Mouse (Mus musculus) neural tube, embryonic 15.5 days (tissue): Measurements from ENCODE around the gene Nfasc. TPM values are rescaled to one million over a fixed set of nuclear protein-coding genes. Genes with fewer than 3 reads are reported as not detected.

Experiments used
- ATAC-seq: fragments of 200-750 bp; cut with Nextera tagmentation; 2 replicates; pipeline ENCODE4 v1.8.0; 2017; ENCODE audit warnings: mild to moderate bottlenecking, moderate TSS enrichment, moderate library complexity; ENCODE audit not compliant: low FRiP score
- H3K27ac ChIP-seq: fragments of 300-500 bp; sonication (generic); replicated peaks from 2 replicates; pipeline ENCODE4 v1.5.1; 2015; ENCODE audit warnings: mild to moderate bottlenecking, inconsistent platforms
- H3K27me3 ChIP-seq: fragments of 300-500 bp; sonication (generic); replicated peaks from 2 replicates; pipeline ENCODE4 v1.6.1; 2015; ENCODE audit warnings: inconsistent platforms
- H3K36me3 ChIP-seq: fragments of 300-500 bp; sonication (generic); 2 replicates; pipeline ENCODE4 v1.6.1; 2015; ENCODE audit warnings: inconsistent platforms
- H3K4me1 ChIP-seq: fragments of 300-500 bp; sonication (generic); 2 replicates; pipeline ENCODE4 v1.6.1; 2015; ENCODE audit warnings: inconsistent platforms
- H3K4me2 ChIP-seq: fragments of 300-500 bp; sonication (generic); 2 replicates; pipeline ENCODE4 v1.6.1; 2015; ENCODE audit warnings: inconsistent platforms, mild to moderate bottlenecking, moderate library complexity
- H3K4me3 ChIP-seq: fragments of 300-500 bp; sonication (generic); replicated peaks from 2 replicates; pipeline ENCODE4 v1.5.1; 2015; ENCODE audit warnings: mild to moderate bottlenecking, inconsistent platforms
- H3K9ac ChIP-seq: fragments of 300-500 bp; sonication (generic); replicated peaks from 2 replicates; pipeline ENCODE4 v1.6.1; 2015; ENCODE audit warnings: mild to moderate bottlenecking, inconsistent platforms
- H3K9me3 ChIP-seq: fragments of 300-500 bp; sonication (generic); replicated peaks from 2 replicates; pipeline ENCODE4 v1.6.1; 2016; ENCODE audit warnings: inconsistent platforms
- WGBS: fragments of 180-500 bp; shearing (Covaris S2); methylation state at CpG from one replicate; pipeline ENCODE4 v1.1.7; 2015; ENCODE audit warnings: mixed read lengths; 5-methylcytosine and 5-hydroxymethylcytosine counted together
- polyA plus RNA-seq: library from polyadenylated mRNA; unstranded; fragments of >200 nt; fragmentation: Nextera tagmentation; extraction: Ambion mirVana; gene quantifications from 2 replicates; pipeline ENCODE4 v1.2.1, GENCODE M21; 2015

Nfasc gene
- polyA plus RNA-seq, 1 experiment from 2014 or later, result 37.6 TPM

DNA sequence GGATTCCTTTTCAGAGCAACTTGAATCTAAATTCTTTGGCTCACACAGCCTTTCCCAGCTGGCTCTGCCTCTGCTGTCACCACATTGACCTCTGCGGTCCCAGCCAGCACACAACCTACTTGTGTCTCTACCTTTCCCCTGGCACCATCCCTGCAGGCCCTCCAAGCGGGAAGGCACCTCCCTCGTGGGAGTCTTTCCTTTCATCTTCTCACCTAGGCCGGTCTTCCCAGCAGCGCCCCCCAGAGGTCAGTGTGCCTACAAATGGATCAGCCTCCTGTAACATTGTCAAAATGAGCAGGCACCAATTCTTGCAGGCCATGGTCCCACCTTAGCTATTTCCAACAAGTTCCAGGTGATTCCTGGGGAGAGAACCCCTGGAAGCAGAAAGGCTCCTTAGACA lies 63.5 kb downstream of the Nfasc start:
- no peak for ATAC-seq
- Histone ChIP-seq H3K9ac (no peak overlapping the region), H3K4me3 (no peak overlapping the region), H3K9me3 (no peaks in the 10 kb centered on the region), H3K36me3 (no peaks in the 10 kb centered on the region), H3K27me3 (no peaks in the 10 kb centered on the region), H3K4me1 (0 out of 2 replicates have a peak, but pooled peaks cover 3% of the 10 kb centered on the region), H3K4me2 (no peak overlapping the region), H3K27ac (no peak overlapping the region)
- WGBS, result 45% methylated on average over 5 of the region's 5 CpGs

DNA sequence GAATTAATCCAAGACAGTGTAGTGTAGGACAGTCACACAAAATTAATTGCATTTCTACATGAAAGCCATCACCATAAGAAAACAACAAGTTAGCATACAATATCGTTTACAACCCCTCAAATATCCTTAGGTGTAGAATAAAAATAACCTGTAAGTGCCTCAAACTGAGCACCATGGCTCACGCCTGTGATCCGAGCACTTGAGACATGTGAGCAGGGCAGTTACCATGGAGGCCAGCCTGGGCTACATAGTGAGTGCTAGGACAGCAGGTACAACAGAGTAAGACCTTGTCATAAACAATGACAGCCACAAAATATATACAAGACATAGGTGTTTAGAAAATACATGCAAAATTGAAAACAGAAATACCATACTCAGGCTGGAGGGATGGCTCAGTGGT lies 68.9 kb downstream of the Nfasc start:
- Histone ChIP-seq H3K9ac (no peak overlapping the region), H3K4me2 (no peak overlapping the region), H3K36me3 (no peaks in the 10 kb centered on the region), H3K4me1 (no peaks in the 10 kb centered on the region), H3K4me3 (no peak overlapping the region), H3K27me3 (no peaks in the 10 kb centered on the region), H3K27ac (no peak overlapping the region), H3K9me3 (no peaks in the 10 kb centered on the region)
- no peak for ATAC-seq
- 82% methylated on average over 3 of the region's 3 CpGs for WGBS

DNA sequence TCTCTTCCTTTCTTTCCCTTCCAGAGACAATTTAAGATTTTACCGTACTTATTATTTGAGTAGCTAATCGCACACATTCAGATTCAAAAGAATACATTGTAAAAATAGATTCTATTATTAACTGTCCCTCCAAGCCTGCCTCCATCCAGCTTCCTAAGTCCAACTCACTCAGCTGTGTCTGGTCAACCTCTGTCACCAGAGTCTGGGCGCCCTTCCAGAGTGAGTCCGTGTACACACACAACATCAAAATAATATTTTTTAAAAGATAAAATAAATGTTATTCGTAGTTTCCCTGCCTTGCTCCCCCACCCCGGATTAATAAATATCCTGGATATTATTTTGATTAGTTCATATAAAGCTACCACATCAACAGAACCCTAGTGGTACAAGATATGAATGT lies 72.4 kb downstream of the Nfasc start:
- no peaks in the 10 kb centered on the region for H3K36me3 ChIP-seq
- H3K4me2 ChIP-seq, result no peak overlapping the region
- no peak overlapping the region for H3K4me3 ChIP-seq
- H3K9me3 ChIP-seq, result no peaks in the 10 kb centered on the region
- H3K4me1 ChIP-seq, result peaks cover 7% of the 10 kb centered on the region
- H3K27me3 ChIP-seq, result no peaks in the 10 kb centered on the region
- no peak for ATAC-seq
- 92% methylated on average over 6 of the region's 6 CpGs for WGBS
- no peak overlapping the region for H3K9ac ChIP-seq
- no peak overlapping the region for H3K27ac ChIP-seq

DNA sequence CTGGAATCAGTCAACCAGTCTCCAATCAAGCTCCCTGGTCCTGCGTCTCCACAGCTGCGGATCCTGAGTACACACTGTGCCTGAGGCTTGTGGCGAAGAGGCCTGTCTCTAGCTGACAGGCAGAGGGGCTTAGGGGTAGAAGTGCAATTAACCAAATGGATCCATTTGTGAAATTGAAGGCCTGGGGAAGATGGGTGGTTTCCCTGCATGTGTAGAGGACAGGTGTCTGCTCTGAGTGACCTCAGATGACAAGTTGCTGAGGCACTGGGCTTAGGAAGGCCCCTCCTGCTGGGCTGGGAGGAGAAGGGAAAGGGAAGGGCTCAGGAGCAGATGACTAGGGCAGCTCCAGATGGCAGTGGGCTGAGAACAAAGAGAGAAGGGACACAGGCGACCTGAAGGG lies 81.2 kb downstream of the Nfasc start:
- WGBS, result 20% methylated on average over 4 of the region's 4 CpGs
- no peak overlapping the region for H3K4me2 ChIP-seq
- ATAC-seq, result no peak
- H3K9ac ChIP-seq, result 0 out of 2 replicates have a peak overlapping the region, but pooled peaks have one; percentile 6
- no peaks in the 10 kb centered on the region for H3K27me3 ChIP-seq
- peak overlapping the region; percentile 70 for H3K27ac ChIP-seq
- H3K9me3 ChIP-seq, result no peaks in the 10 kb centered on the region
- peaks cover 28% of the 10 kb centered on the region for H3K4me1 ChIP-seq
- H3K4me3 ChIP-seq, result no peak overlapping the region
- no peaks in the 10 kb centered on the region for H3K36me3 ChIP-seq

DNA sequence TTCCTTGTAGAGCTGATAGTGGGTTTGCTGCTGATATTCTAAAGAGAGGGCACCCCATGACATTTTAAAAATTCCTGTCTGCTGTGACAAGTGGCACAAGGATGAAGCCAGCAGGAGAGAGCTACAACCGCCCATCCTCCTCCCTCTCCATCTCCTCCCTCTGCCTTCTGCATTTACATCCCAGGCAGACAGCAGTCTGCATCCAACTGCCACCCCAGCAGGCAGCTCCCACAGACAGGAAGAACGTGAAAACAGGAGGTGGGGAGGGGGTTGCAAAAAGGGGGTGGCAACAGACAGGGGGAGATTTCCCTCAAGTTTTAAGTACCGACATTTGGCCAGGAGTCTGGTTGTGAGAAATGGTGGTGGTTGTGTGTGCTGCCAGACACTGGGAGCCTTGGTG lies 82.0 kb downstream of the Nfasc start:
- Histone ChIP-seq H3K27me3 (no peaks in the 10 kb centered on the region), H3K4me1 (peaks cover 32% of the 10 kb centered on the region), H3K27ac (peak overlapping the region; percentile 70; the same call in 1 of the 2 replicates), H3K4me3 (no peak overlapping the region), H3K4me2 (no peak overlapping the region), H3K36me3 (no peaks in the 10 kb centered on the region), H3K9me3 (no peaks in the 10 kb centered on the region), H3K9ac (no peak overlapping the region)
- WGBS, result 17% methylated on average over 3 of the region's 3 CpGs
- peak; percentile 55; the same call in 1 of the 2 replicates for ATAC-seq

DNA sequence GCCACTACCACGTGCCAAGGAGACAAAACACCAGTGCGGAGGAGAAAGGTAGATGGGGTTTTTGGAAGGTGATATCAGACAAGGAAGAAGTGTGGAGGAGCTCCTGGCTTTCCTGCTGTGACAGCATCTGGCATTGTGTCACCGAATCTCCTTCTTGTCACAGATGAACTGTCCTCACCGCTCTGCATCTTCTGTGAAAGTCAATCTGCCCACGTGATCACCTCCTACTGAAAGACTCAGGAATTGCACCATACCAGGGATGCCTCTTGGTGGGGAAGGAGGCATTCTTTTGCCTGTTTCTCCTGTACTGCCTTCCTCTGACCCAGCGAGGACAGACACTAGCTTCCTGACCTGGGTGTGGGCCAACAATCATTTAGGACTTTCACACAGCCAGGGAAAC lies 86.0 kb downstream of the Nfasc start:
- H3K27ac ChIP-seq, result peak overlapping the region; percentile 54
- H3K36me3 ChIP-seq, result no peaks in the 10 kb centered on the region
- no peak overlapping the region for H3K9ac ChIP-seq
- H3K27me3 ChIP-seq, result no peaks in the 10 kb centered on the region
- no peak overlapping the region for H3K4me2 ChIP-seq
- WGBS, result 62% methylated on average over 6 of the region's 6 CpGs
- peaks cover 49% of the 10 kb centered on the region for H3K4me1 ChIP-seq
- no peak for ATAC-seq
- H3K4me3 ChIP-seq, result no peak overlapping the region
- no peaks in the 10 kb centered on the region for H3K9me3 ChIP-seq

DNA sequence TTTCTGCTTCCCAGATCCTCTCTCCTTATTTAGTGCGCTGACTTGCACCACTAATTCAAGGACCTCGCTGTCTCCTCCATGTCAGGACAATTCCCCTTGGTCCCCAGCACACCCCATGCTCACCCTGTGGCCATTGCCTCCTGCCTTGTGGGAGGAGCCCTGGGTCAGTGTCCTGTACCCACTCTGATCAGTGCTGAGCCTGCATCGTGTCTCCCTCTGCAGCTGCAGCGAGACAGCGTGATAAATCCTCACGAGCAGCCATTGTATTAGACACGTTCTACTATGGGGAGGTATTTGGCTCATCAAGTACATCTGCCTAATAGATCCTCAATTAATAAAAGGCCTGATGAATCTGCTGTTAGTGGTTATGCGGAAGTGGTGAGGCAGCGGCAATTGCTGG lies 86.8 kb downstream of the Nfasc start:
- no peak overlapping the region for H3K4me3 ChIP-seq
- no peaks in the 10 kb centered on the region for H3K9me3 ChIP-seq
- no peaks in the 10 kb centered on the region for H3K36me3 ChIP-seq
- peak overlapping the region; percentile 54 for H3K27ac ChIP-seq
- 24% methylated on average over 9 of the region's 9 CpGs for WGBS
- no peak overlapping the region; the same call in 1 of the 2 replicates for H3K4me2 ChIP-seq
- H3K4me1 ChIP-seq, result peaks cover 46% of the 10 kb centered on the region
- no peak overlapping the region for H3K9ac ChIP-seq
- no peaks in the 10 kb centered on the region for H3K27me3 ChIP-seq
- ATAC-seq, result peak; percentile 40; the same call in 1 of the 2 replicates

DNA sequence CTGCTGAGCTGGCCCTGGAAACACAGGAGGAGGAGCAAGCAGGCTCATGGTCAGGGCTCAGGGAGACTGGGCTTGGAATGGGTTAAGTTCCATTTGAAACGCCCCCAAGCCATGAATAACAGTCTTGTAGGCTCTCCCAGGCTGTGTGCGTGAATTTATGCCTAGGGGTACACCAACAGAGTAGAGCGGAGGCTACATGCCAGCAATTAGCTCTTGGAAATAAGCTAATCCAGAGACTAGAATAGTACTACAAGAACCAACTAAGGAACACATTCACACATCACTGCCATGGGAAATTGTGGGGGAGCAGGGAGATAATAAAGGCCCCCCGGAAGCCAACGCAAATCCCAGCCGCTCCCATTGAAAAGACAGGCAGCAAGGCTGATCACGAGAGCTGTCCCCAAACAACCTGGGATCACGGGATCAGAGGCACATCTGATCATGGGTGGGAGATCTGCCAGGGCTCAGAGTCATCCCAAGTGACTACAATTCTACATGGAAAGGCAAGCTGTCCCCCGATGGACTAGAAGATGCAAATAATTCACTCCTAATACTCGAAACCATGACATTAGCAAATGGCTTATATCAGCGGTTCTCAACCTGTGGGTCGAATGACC lies 87.6 kb downstream of the Nfasc start:
- no peaks in the 10 kb centered on the region for H3K27me3 ChIP-seq
- ATAC-seq, result peak; percentile 30
- H3K4me1 ChIP-seq, result peaks cover 39% of the 10 kb centered on the region
- WGBS, result 49% methylated on average over 12 of the region's 12 CpGs
- H3K9me3 ChIP-seq, result no peaks in the 10 kb centered on the region
- no peak overlapping the region for H3K4me3 ChIP-seq
- H3K27ac ChIP-seq, result peak overlapping the region; percentile 54
- no peak overlapping the region for H3K9ac ChIP-seq
- H3K36me3 ChIP-seq, result no peaks in the 10 kb centered on the region
- no peak overlapping the region for H3K4me2 ChIP-seq

DNA sequence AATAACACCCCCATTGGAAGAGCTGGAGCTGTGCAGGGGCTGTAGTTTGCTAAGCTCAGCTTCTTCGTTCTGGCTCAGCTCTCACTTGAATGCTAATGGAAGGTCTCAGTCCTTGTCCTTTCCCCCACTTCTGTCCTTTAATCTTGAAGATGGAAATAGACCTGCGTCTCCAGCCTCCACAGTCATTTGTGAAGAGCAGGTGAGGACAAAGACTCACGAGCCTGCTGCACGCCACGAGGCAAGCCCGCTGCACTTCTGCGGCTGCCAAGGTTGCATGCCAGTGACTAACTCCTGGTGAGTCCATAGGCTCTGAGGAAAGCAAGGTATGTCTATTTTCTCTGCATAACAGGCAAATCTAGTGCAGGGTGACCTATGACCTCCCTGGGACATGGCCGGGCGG lies 88.4 kb downstream of the Nfasc start:
- 84% methylated on average over 9 of the region's 9 CpGs for WGBS
- H3K4me1 ChIP-seq, result peaks cover 39% of the 10 kb centered on the region

DNA sequence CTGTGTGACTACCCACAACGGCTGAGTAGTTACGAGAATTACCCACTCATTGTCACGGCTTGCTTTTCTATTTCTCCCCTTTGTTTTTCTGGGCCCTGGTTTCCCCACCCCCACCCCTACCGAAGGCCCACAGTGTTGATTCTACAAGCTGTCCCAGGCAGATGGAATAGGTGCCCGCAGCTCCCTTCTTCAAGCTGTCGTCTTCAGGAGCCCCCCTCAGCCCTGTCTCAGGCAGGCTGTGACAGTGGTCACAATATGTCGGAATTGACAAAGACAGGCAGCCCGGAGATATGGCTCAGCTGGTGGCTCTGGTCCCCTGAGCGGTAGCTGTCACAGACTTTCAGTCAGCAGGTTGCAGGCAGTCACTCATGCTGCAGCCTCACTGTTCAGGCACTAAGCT lies 90.9 kb downstream of the Nfasc start:
- H3K36me3 ChIP-seq, result no peaks in the 10 kb centered on the region
- WGBS, result 30% methylated on average over 9 of the region's 9 CpGs
- H3K27ac ChIP-seq, result peak overlapping the region; percentile 24; the same call in 1 of the 2 replicates
- no peak overlapping the region for H3K4me2 ChIP-seq
- no peak overlapping the region for H3K9ac ChIP-seq
- ATAC-seq, result no peak
- peaks cover 35% of the 10 kb centered on the region for H3K4me1 ChIP-seq
- no peaks in the 10 kb centered on the region for H3K9me3 ChIP-seq
- no peaks in the 10 kb centered on the region for H3K27me3 ChIP-seq
- no peak overlapping the region for H3K4me3 ChIP-seq

More for the DNA sequence above, 88.4 kb downstream of the Nfasc start:
- Histone ChIP-seq H3K4me2 (no peak overlapping the region), H3K36me3 (no peaks in the 10 kb centered on the region), H3K27me3 (no peaks in the 10 kb centered on the region), H3K9me3 (no peaks in the 10 kb centered on the region), H3K9ac (no peak overlapping the region), H3K27ac (no peak overlapping the region; the same call in 1 of the 2 replicates), H3K4me3 (no peak overlapping the region)
- ATAC-seq, result no peak

DNA sequence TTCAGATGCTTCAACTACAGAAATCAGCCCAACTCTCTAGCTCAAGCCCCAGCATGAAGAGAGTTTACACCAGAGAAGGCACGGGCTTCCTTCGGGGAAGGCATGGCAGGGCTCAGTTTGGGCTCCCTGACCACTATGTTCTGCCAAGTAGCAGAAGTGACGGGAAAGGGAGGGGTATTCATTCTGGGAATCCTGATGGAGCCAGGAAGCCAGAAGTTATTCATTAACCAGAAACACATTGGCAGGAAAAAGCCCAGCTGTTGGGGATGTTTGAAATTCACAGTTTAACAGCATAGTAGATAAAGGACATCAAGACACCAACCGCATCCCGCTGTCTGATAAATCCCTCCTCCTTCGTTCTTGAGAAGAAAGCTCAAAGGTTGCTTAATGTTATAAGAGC lies 93.6 kb downstream of the Nfasc start:
- 50% methylated on average over 6 of the region's 6 CpGs for WGBS
- Histone ChIP-seq H3K4me1 (peaks cover 9% of the 10 kb centered on the region), H3K27ac (no peak overlapping the region), H3K36me3 (no peaks in the 10 kb centered on the region), H3K4me2 (no peak overlapping the region), H3K4me3 (no peak overlapping the region), H3K27me3 (no peaks in the 10 kb centered on the region), H3K9me3 (no peaks in the 10 kb centered on the region), H3K9ac (no peak overlapping the region)
- ATAC-seq, result no peak

DNA sequence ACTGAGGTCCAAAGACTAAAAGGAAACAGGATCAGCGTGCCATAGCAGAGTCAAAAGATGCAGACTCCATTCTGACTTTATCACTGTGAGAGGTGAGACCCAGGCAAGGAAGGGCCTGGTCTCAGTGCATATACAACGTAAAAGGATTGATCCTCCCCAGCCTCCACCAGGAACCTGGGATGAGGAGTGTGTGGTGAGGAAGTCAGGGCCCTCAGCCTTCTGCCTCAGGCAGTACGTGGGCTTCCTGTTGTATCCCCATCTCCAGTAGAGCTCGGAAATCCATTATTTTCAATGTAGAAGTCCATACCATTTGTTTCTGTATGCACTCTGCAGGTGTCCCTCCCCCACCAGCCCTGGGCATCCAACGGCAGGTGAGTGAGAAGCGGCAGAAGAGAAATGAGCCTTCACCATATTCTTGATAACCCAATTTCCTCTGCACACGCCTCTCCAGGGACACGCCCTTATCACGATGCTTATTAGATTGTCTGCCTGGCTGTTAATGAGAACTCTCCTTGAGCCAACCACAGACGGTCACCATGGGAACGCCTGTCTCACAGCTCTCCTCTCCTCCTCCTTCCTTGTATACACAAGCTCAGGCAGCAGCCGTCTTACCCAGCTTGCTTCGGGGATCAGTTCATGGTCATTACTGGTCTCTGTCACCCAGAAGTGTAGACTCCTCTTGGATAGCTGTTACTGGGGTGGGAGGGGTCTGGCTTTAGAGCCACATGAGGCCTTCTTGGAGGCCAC lies 100.4 kb downstream of the Nfasc start:
- Histone ChIP-seq H3K36me3 (peaks cover 14% of the 10 kb centered on the region; the same call in 1 of the 2 replicates), H3K4me2 (no peak overlapping the region), H3K27me3 (no peaks in the 10 kb centered on the region), H3K4me3 (no peak overlapping the region), H3K9ac (no peak overlapping the region), H3K27ac (peak overlapping the region; percentile 65), H3K4me1 (peaks cover 31% of the 10 kb centered on the region), H3K9me3 (no peaks in the 10 kb centered on the region)
- peak; percentile 83 for ATAC-seq
- 49% methylated on average over 13 of the region's 13 CpGs for WGBS
